Mouse (Mus musculus): ENCODE results near the gene Tssk3.

- TF ChIP-seq CTCF (IDR thresholded peaks at IDR 0.05; ENCODE audit: low read depth) (no peak), EP300 (IDR thresholded peaks at IDR 0.05; ENCODE audit: low read depth) (no peak)
Observed at GRCm38 (mm10) chr4:129507434-129508236, 16.8 kb upstream of the Tssk3 start.
